Mouse (Mus musculus) brain, embryonic 14.5 days (tissue): Measurements from ENCODE around the gene Bach2.

ENCODE experiments used
- CTCF ChIP-seq: fragments of 200-500 bp; IDR thresholded peaks from 2 replicates; pipeline ENCODE4 v1.5.1; 2012; ENCODE audit warnings: inconsistent platforms, mild to moderate bottlenecking, moderate library complexity, borderline replicate concordance; ENCODE audit not compliant: insufficient read depth, insufficient read length; ENCODE audit errors: extremely low read depth
- POLR2A ChIP-seq: fragments of 200-500 bp; IDR thresholded peaks from 2 replicates; pipeline ENCODE4 v1.6.1; 2012; ENCODE audit warnings: mild to moderate bottlenecking, inconsistent platforms, borderline replicate concordance; ENCODE audit not compliant: poor library complexity, insufficient read depth, insufficient read length, severe bottlenecking; ENCODE audit errors: extremely low read depth

GRCm38 (mm10) chr4:32260909-32261308 is 22.3 kb downstream of the Bach2 start:
- TF ChIP-seq POLR2A (no peak), CTCF (no peak)
